Mouse (Mus musculus): Measurements from ENCODE around the gene Zfyve26. TPM values are rescaled to one million over a fixed set of nuclear protein-coding genes. Genes with fewer than 3 reads are reported as not detected.
"Not testable (repeated sequence)": the region's sequence is repeated elsewhere in the genome, so short reads cannot be mapped to it uniquely, and the experiment has no call there.

Zfyve26 gene
- polyA plus RNA-seq, 1 experiment, result 8.6 TPM

- no peak overlapping the region for H3K4me3 ChIP-seq (ENCODE audit: insufficient read depth, low read depth, low read length)
- no peaks in the 10 kb centered on the region for H3K4me1 ChIP-seq (ENCODE audit: control insufficient read depth, insufficient read depth, insufficient read length, low read length)
- no peak overlapping the region for H3K27ac ChIP-seq (replicated peaks; ENCODE audit: low read depth, low read length)
These were observed 84.7 kb downstream of the Zfyve26 start for GRCm38 (mm10) chr12:79211447-79211846.

- H3K27ac ChIP-seq (replicated peaks; ENCODE audit: low read depth, low read length), result no peak within 1 kb of the TSS
- no peaks in the 10 kb centered on the region for H3K4me1 ChIP-seq (ENCODE audit: control insufficient read depth, insufficient read depth, insufficient read length, low read length)
- peak within 1 kb of the TSS; percentile 43 for H3K4me3 ChIP-seq (ENCODE audit: insufficient read depth, low read depth, low read length)
These were observed 87.2 kb downstream of the Zfyve26 start, which contains the start of gene Rdh12 for GRCm38 (mm10) chr12:79208703-79209464. Rdh12 (plus strand) TSS chr12:79208914.

- H3K4me1 ChIP-seq (ENCODE audit: control insufficient read depth, insufficient read depth, insufficient read length, low read length), result no peaks in the 10 kb centered on the region
- no peak overlapping the region for H3K4me3 ChIP-seq (ENCODE audit: insufficient read depth, low read depth, low read length)
- no peak overlapping the region for H3K27ac ChIP-seq (replicated peaks; ENCODE audit: low read depth, low read length)
These were observed 94.2 kb downstream of the Zfyve26 start for GRCm38 (mm10) chr12:79201882-79202281.

- H3K4me3 ChIP-seq (ENCODE audit: insufficient read depth, low read depth, low read length), result no peak overlapping the region
- H3K4me1 ChIP-seq (ENCODE audit: control insufficient read depth, insufficient read depth, insufficient read length, low read length), result no peaks in the 10 kb centered on the region
- H3K27ac ChIP-seq (replicated peaks; ENCODE audit: low read depth, low read length), result no peak overlapping the region
These were observed 99.0 kb downstream of the Zfyve26 start for GRCm38 (mm10) chr12:79197105-79197504.

GRCm38 (mm10) chr12:79193441-79193840, 102.7 kb downstream of the Zfyve26 start:
- Histone ChIP-seq H3K27ac (replicated peaks; ENCODE audit: low read depth, low read length) (no peak overlapping the region), H3K4me1 (ENCODE audit: control insufficient read depth, insufficient read depth, insufficient read length, low read length) (peaks cover 6% of the 10 kb centered on the region; the same call in 1 of the 2 replicates), H3K4me3 (ENCODE audit: insufficient read depth, low read depth, low read length) (no peak overlapping the region)

- H3K27ac ChIP-seq (replicated peaks; ENCODE audit: low read depth, low read length), result no peak within 1 kb of the TSS
- peak within 1 kb of the TSS; percentile 65 for H3K4me3 ChIP-seq (ENCODE audit: insufficient read depth, low read depth, low read length)
- peaks cover 6% of the 10 kb centered on the region; the same call in 1 of the 2 replicates for H3K4me1 ChIP-seq (ENCODE audit: control insufficient read depth, insufficient read depth, insufficient read length, low read length)
These were observed 103.9 kb downstream of the Zfyve26 start, which contains the start of gene Rdh11 for GRCm38 (mm10) chr12:79192193-79192592. Rdh11 (minus strand) TSS chr12:79192293.

GRCm38 (mm10) chr12:79191701-79192100, 104.4 kb downstream of the Zfyve26 start:
- H3K4me1 ChIP-seq (ENCODE audit: control insufficient read depth, insufficient read depth, insufficient read length, low read length), result peaks cover 6% of the 10 kb centered on the region; the same call in 1 of the 2 replicates
- no peak overlapping the region for H3K27ac ChIP-seq (replicated peaks; ENCODE audit: low read depth, low read length)
- peak overlapping the region; percentile 65 for H3K4me3 ChIP-seq (ENCODE audit: insufficient read depth, low read depth, low read length)

GRCm38 (mm10) chr12:79190931-79191673, 105.0 kb downstream of the Zfyve26 start:
- Histone ChIP-seq H3K4me3 (ENCODE audit: insufficient read depth, low read depth, low read length) (peak overlapping the region; percentile 65), H3K4me1 (ENCODE audit: control insufficient read depth, insufficient read depth, insufficient read length, low read length) (peaks cover 6% of the 10 kb centered on the region; the same call in 1 of the 2 replicates), H3K27ac (replicated peaks; ENCODE audit: low read depth, low read length) (no peak overlapping the region)

- H3K4me1 ChIP-seq (ENCODE audit: control insufficient read depth, insufficient read depth, insufficient read length, low read length); H3K27ac ChIP-seq (replicated peaks; ENCODE audit: low read depth, low read length); H3K4me3 ChIP-seq (ENCODE audit: insufficient read depth, low read depth, low read length): not testable (repeated sequence)
These were observed 110.9 kb downstream of the Zfyve26 start for GRCm38 (mm10) chr12:79185160-79185559.

Other genes starting within 250 kb of the Zfyve26 start
- gene Pigh, start 206.7 kb downstream of the Zfyve26 start, polyA plus RNA-seq (2012; ENCODE audit: insufficient read depth, insufficient read length, missing spikeins), result 8.3 and 8.6 TPM in 2 replicates
- gene Arg2, start 165.5 kb downstream of the Zfyve26 start, polyA plus RNA-seq (2012; ENCODE audit: insufficient read depth, insufficient read length, missing spikeins), result not detected in 2 replicates
- 88.7 and 124 TPM in 2 replicates for gene Vti1b, start 123.6 kb downstream of the Zfyve26 start, polyA plus RNA-seq (2012; ENCODE audit: insufficient read depth, insufficient read length, missing spikeins)
- gene Rdh11, start 104.0 kb downstream of the Zfyve26 start, polyA plus RNA-seq (2012; ENCODE audit: insufficient read depth, insufficient read length, missing spikeins), result 7.7 and 9.4 TPM in 2 replicates
- gene Rdh12, start 87.4 kb downstream of the Zfyve26 start, polyA plus RNA-seq (2012; ENCODE audit: insufficient read depth, insufficient read length, missing spikeins), result not detected in 2 replicates
- gene Rad51b, start 978 bp upstream of the Zfyve26 start, polyA plus RNA-seq (2012; ENCODE audit: insufficient read depth, insufficient read length, missing spikeins), result 0.63 and 0.75 TPM in 2 replicates

All from brown adipose tissue, adult 24 weeks (tissue).